ENCODE assay signal across 14 mouse cellular contexts in the genomic region with DNA sequence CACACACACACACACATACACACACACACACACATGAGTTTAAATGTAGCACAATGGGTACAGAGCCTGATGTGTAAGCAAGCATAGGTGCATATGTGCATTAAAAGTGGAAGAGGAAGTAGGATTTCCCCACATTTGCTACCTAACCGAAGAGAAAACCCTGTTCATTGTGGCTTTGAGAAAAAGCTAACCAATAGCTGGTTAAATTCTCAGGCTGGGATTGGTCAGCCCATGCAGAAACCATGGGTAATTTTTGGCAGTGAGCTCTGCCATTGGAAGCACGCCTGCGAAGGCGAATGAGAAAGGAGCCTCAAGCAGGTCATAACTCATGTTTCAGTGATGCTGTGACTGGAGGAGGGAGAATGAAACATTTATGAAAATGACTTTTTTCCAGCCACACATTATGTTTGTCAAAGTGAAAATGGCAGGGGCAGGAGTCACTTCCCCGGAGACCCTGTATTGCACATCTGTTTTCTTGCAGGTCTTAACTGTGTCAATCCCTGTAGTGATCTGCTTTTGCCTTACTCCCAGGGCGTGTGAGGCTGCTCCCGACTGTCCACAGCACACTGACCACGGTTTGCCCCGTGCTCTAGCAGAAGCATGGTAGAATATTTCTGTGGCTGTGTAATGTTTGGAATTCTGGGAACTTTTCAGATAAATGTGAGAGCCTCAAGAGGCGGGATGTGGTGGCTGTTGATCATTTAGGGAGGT.
DNase-seq lines count a peak whose midpoint lies in the region; ATAC-seq lines count a peak whose summit lies in the region.
"Had no signal": no experiment of that assay in that cellular context is flagged by ENCODE, and none has a peak within 500 bp of the region (broad histone marks: within the 10 kb centered on the region; RNA-seq: fewer than 3 reads in every experiment).

No protein-coding gene starts in this region.

- H3K4me1 ChIP-seq in hindbrain, embryonic 11.5 days (replicated peaks; ENCODE audit: control insufficient read depth, insufficient read depth, low read length) = no peaks in the 10 kb centered on the region
- H3K4me1 ChIP-seq in hindbrain, embryonic 14.5 days (replicated peaks; ENCODE audit: control insufficient read depth, insufficient read depth, low read length) = no peaks in the 10 kb centered on the region
- H3K4me1 ChIP-seq: liver, embryonic 13.5 days had no signal

- no peaks in the 10 kb centered on the region for H3K36me3 ChIP-seq in hindbrain, embryonic 11.5 days (ENCODE audit: control insufficient read depth, insufficient read depth, low read length)
- H3K36me3 ChIP-seq in hindbrain, embryonic 14.5 days (replicated peaks; ENCODE audit: control insufficient read depth, insufficient read depth) = no peaks in the 10 kb centered on the region
- H3K36me3 ChIP-seq: liver, embryonic 13.5 days had no signal

- ATAC-seq in hindbrain, embryonic 11.5 days (ENCODE audit: low FRiP score) = peak; percentile 74; the same call in 1 of the 2 replicates
- no peak for ATAC-seq in hindbrain, embryonic 14.5 days (ENCODE audit: low FRiP score)
- ATAC-seq in hematopoietic stem cell, adult 5-6 weeks (replicated peaks in 1 of 2; ENCODE audit: insufficient read depth in 1 of 2, low FRiP score in 2 of 2, low TSS enrichment in 1 of 2, low read depth in 1 of 2, poor library complexity in 2 of 2, severe bottlenecking in 2 of 2) = peak; percentile 85 to 88
- ATAC-seq: hindbrain, embryonic 16.5 days had no signal

- peak; percentile 38 to 42 for DNase-seq in cerebellum, postnatal 14 days
- DNase-seq in cerebellum, adult 8-10 months = no peak
- DNase-seq in hindbrain, embryonic 11.5 days (ENCODE audit: low spot score) = peak; percentile 12
- no peak for DNase-seq in hindbrain, embryonic 14.5 days (ENCODE audit: low spot score)
- DNase-seq in 3T3-L1 (ENCODE audit: low read depth, low spot score) = peak; percentile 4
- DNase-seq in thymus, adult 18-20 months = no peak
- no peak for DNase-seq in urinary bladder, adult 2 months (ENCODE audit: low spot score)
- DNase-seq: B cell, adult 2 months; kidney, postnatal 14 days; liver, embryonic 13.5 days had no signal

- H3K4me2 ChIP-seq in hindbrain, embryonic 11.5 days (replicated peaks; ENCODE audit: low read depth, low read length) = no peak overlapping the region
- H3K4me2 ChIP-seq in hindbrain, embryonic 14.5 days (replicated peaks) = no peak overlapping the region
- H3K4me2 ChIP-seq: liver, embryonic 13.5 days had no signal

- 69% methylated on average over 10 of the region's 10 CpGs for WGBS in hindbrain, embryonic 11.5 days
- 68% methylated on average over 10 of the region's 10 CpGs for WGBS in hindbrain, embryonic 14.5 days

- H3K9me3 ChIP-seq in hindbrain, embryonic 11.5 days (ENCODE audit: control insufficient read depth, low read length) = no peaks in the 10 kb centered on the region
- H3K9me3 ChIP-seq in hindbrain, embryonic 14.5 days (ENCODE audit: control insufficient read depth, low read length) = no peaks in the 10 kb centered on the region
- H3K9me3 ChIP-seq: liver, embryonic 13.5 days had no signal

- no peak overlapping the region for H3K9ac ChIP-seq in hindbrain, embryonic 11.5 days (ENCODE audit: low read depth, low read length)
- no peak overlapping the region for H3K9ac ChIP-seq in hindbrain, embryonic 14.5 days
- H3K9ac ChIP-seq: liver, embryonic 13.5 days had no signal

- H3K27me3 ChIP-seq in hindbrain, embryonic 11.5 days (ENCODE audit: control insufficient read depth, insufficient read depth, low read length) = no peaks in the 10 kb centered on the region
- no peaks in the 10 kb centered on the region for H3K27me3 ChIP-seq in hindbrain, embryonic 14.5 days (ENCODE audit: control insufficient read depth, insufficient read depth, low read length)
- H3K27me3 ChIP-seq: liver, embryonic 13.5 days had no signal

- no peak overlapping the region for H3K4me3 ChIP-seq in hindbrain, embryonic 11.5 days (ENCODE audit: low read depth, low read length)
- H3K4me3 ChIP-seq in hindbrain, embryonic 14.5 days (replicated peaks; ENCODE audit: low read length) = no peak overlapping the region
- H3K4me3 ChIP-seq: erythroblast, embryonic 14.5 days; liver, embryonic 13.5 days had no signal

- H3K27ac ChIP-seq in hindbrain, embryonic 11.5 days (ENCODE audit: low read depth, low read length) = no peak overlapping the region
- H3K27ac ChIP-seq in hindbrain, embryonic 14.5 days = no peak overlapping the region
- H3K27ac ChIP-seq: liver, embryonic 13.5 days; macrophage had no signal

Comparison
In these comparisons a context has a peak if more than half of its experiments do, and no peak if none do; other contexts are left out.
1. DNase-seq: peak in cerebellum, postnatal 14 days (2 of 2), hindbrain, embryonic 11.5 days (single experiment) and 3T3-L1 (single experiment); none in cerebellum, adult 8-10 months (single experiment), hindbrain, embryonic 14.5 days (single experiment), thymus, adult 18-20 months (0 of 2) and urinary bladder, adult 2 months (single experiment).